Mouse (Mus musculus): ENCODE data around the gene Slain1. TPM values are rescaled to one million over a fixed set of nuclear protein-coding genes. Genes with fewer than 3 reads are reported as not detected.

Slain1 gene
- polyA plus RNA-seq, 1 experiment from 2014 or later = 0.28 TPM

GRCm38 (mm10) chr14:103720637-103721355 is 70.8 kb downstream of the Slain1 start:
- Histone ChIP-seq H3K4me2 (ENCODE audit: low read depth, low read length) (no peak overlapping the region), H3K27me3 (ENCODE audit: insufficient read depth, low read length) (no peaks in the 10 kb centered on the region), H3K9me3 (ENCODE audit: low read length) (no peaks in the 10 kb centered on the region), H3K36me3 (replicated peaks; ENCODE audit: insufficient read depth, low read length) (no peaks in the 10 kb centered on the region), H3K4me1 (ENCODE audit: insufficient read depth) (peaks cover 4% of the 10 kb centered on the region; the same call in 1 of the 2 replicates), H3K27ac (ENCODE audit: low read depth) (no peak overlapping the region), H3K9ac (replicated peaks) (no peak overlapping the region), H3K4me3 (ENCODE audit: low read depth, low read length) (no peak overlapping the region)
- WGBS (ENCODE audit: insufficient replicate concordance) = 46% methylated on average over 13 of the region's 13 CpGs
- peak; percentile 76 for DNase-seq
- ATAC-seq = no peak
- TF ChIP-seq EP300 (IDR thresholded peaks at IDR 0.05; ENCODE audit: low read depth) (no peak), CTCF (IDR thresholded peaks at IDR 0.05; ENCODE audit: low read depth) (peak; percentile 59)

GRCm38 (mm10) chr14:103723314-103723713 is 73.3 kb downstream of the Slain1 start:
- Histone ChIP-seq H3K4me1 (ENCODE audit: insufficient read depth) (peaks cover 4% of the 10 kb centered on the region; the same call in 1 of the 2 replicates), H3K4me2 (ENCODE audit: low read depth, low read length) (no peak overlapping the region), H3K4me3 (ENCODE audit: low read depth, low read length) (no peak overlapping the region), H3K9me3 (ENCODE audit: low read length) (no peaks in the 10 kb centered on the region), H3K36me3 (replicated peaks; ENCODE audit: insufficient read depth, low read length) (no peaks in the 10 kb centered on the region), H3K27ac (ENCODE audit: low read depth) (no peak overlapping the region), H3K27me3 (ENCODE audit: insufficient read depth, low read length) (no peaks in the 10 kb centered on the region), H3K9ac (replicated peaks) (no peak overlapping the region)
- no peak for TF ChIP-seq EP300 (IDR thresholded peaks at IDR 0.05; ENCODE audit: low read depth)
- no peak for TF ChIP-seq CTCF (IDR thresholded peaks at IDR 0.05; ENCODE audit: low read depth)
- DNase-seq = no peak
- no peak for ATAC-seq
- 80% methylated on average over 9 of the region's 9 CpGs for WGBS (ENCODE audit: insufficient replicate concordance)

- no peak overlapping the region for H3K4me3 ChIP-seq (ENCODE audit: low read depth, low read length)
- no peaks in the 10 kb centered on the region for H3K36me3 ChIP-seq (replicated peaks; ENCODE audit: insufficient read depth, low read length)
- no peak overlapping the region for H3K4me2 ChIP-seq (ENCODE audit: low read depth, low read length)
- no peak overlapping the region for H3K27ac ChIP-seq (ENCODE audit: low read depth)
- no peaks in the 10 kb centered on the region for H3K9me3 ChIP-seq (ENCODE audit: low read length)
- no peak for ATAC-seq
- H3K9ac ChIP-seq (replicated peaks) = no peak overlapping the region
- 36% methylated on average over 4 of the region's 4 CpGs for WGBS (ENCODE audit: insufficient replicate concordance)
- H3K4me1 ChIP-seq (ENCODE audit: insufficient read depth) = peaks cover 4% of the 10 kb centered on the region; the same call in 1 of the 2 replicates
- TF ChIP-seq EP300 (IDR thresholded peaks at IDR 0.05; ENCODE audit: low read depth) (no peak), CTCF (IDR thresholded peaks at IDR 0.05; ENCODE audit: low read depth) (no peak)
- H3K27me3 ChIP-seq (ENCODE audit: insufficient read depth, low read length) = no peaks in the 10 kb centered on the region
- DNase-seq = no peak
These were observed 73.8 kb downstream of the Slain1 start for GRCm38 (mm10) chr14:103723841-103724240.

DNA sequence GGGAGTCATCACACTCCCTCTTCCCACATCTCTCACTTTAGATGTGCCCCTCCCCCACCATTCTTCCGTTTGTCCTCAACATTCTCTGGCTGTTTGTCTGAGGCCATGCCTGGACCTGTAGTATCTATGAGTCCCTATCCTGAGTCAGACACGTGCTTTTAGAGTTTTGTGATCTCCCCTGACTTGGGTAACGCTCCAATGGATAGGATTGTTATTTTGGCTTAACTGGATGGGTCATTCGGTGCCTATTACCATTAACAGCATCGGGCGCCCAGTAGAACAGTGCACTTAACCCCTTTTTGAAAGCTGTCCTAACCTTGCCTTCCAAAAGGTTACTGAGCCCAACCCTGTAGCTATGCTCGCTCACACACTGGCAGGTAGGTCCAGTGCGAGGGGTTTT is 78.5 kb downstream of the Slain1 start:
- no peak overlapping the region for H3K27ac ChIP-seq (ENCODE audit: low read depth)
- ATAC-seq (no peak), DNase-seq (no peak)
- no peaks in the 10 kb centered on the region for H3K27me3 ChIP-seq (ENCODE audit: insufficient read depth, low read length)
- H3K9ac ChIP-seq (replicated peaks) = no peak overlapping the region
- H3K4me3 ChIP-seq (ENCODE audit: low read depth, low read length) = no peak overlapping the region
- no peaks in the 10 kb centered on the region for H3K9me3 ChIP-seq (ENCODE audit: low read length)
- TF ChIP-seq CTCF (IDR thresholded peaks at IDR 0.05; ENCODE audit: low read depth) = no peak
- no peak for TF ChIP-seq EP300 (IDR thresholded peaks at IDR 0.05; ENCODE audit: low read depth)
- WGBS (ENCODE audit: insufficient replicate concordance) = 82% methylated on average over 8 of the region's 8 CpGs
- H3K4me1 ChIP-seq (ENCODE audit: insufficient read depth) = no peaks in the 10 kb centered on the region
- no peak overlapping the region for H3K4me2 ChIP-seq (ENCODE audit: low read depth, low read length)
- no peaks in the 10 kb centered on the region for H3K36me3 ChIP-seq (replicated peaks; ENCODE audit: insufficient read depth, low read length)

- 73% methylated on average over 23 of the region's 23 CpGs for WGBS (ENCODE audit: insufficient replicate concordance)
- no peak for ATAC-seq
These were observed 79.1 kb downstream of the Slain1 start for GRCm38 (mm10) chr14:103728951-103729725.

DNA sequence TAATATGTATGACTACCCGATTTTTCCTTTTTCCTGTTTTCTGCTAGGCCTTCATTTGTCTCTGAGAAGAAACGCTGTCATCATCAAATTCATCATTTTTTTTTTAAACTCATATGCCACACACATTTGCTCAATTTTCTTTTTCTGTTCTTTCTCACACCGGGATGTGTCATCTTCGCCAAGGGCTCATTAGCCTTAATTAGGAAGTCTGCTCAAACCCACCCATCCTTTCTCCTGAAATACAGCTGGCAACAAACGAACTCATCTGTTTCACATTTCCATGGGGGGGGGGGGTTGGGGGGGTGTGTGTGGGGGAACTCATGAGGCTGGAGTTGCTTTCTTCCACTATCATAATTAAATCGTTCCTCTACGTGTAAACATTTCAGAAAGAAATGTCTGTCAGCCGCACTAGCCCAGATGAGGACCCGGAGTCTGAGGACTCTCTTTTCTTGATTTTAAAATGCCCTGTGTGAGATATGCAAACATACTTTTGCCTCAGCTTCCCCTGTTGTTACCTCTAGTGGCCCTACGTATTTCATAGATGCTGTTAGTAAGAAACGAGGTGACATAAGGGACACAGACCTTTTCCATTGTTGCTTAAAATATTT is 79.8 kb downstream of the Slain1 start:
- no peak overlapping the region for H3K4me3 ChIP-seq (ENCODE audit: low read depth, low read length)
- 70% methylated on average over 11 of the region's 11 CpGs for WGBS (ENCODE audit: insufficient replicate concordance)
- no peaks in the 10 kb centered on the region for H3K36me3 ChIP-seq (replicated peaks; ENCODE audit: insufficient read depth, low read length)
- H3K27me3 ChIP-seq (ENCODE audit: insufficient read depth, low read length) = no peaks in the 10 kb centered on the region
- no peak overlapping the region for H3K27ac ChIP-seq (ENCODE audit: low read depth)
- no peak overlapping the region for H3K4me2 ChIP-seq (ENCODE audit: low read depth, low read length)
- ATAC-seq (no peak), DNase-seq (no peak)
- TF ChIP-seq EP300 (IDR thresholded peaks at IDR 0.05; ENCODE audit: low read depth) = no peak
- no peak for TF ChIP-seq CTCF (IDR thresholded peaks at IDR 0.05; ENCODE audit: low read depth)
- H3K9me3 ChIP-seq (ENCODE audit: low read length) = no peaks in the 10 kb centered on the region
- no peaks in the 10 kb centered on the region for H3K4me1 ChIP-seq (ENCODE audit: insufficient read depth)
- H3K9ac ChIP-seq (replicated peaks) = no peak overlapping the region

More at GRCm38 (mm10) chr14:103728951-103729725, 79.1 kb downstream of the Slain1 start:
- Histone ChIP-seq H3K4me1 (ENCODE audit: insufficient read depth) (no peaks in the 10 kb centered on the region), H3K4me3 (ENCODE audit: low read depth, low read length) (no peak overlapping the region), H3K27ac (ENCODE audit: low read depth) (no peak overlapping the region), H3K9ac (replicated peaks) (no peak overlapping the region), H3K36me3 (replicated peaks; ENCODE audit: insufficient read depth, low read length) (no peaks in the 10 kb centered on the region), H3K27me3 (ENCODE audit: insufficient read depth, low read length) (no peaks in the 10 kb centered on the region), H3K9me3 (ENCODE audit: low read length) (no peaks in the 10 kb centered on the region), H3K4me2 (ENCODE audit: low read depth, low read length) (no peak overlapping the region)
- TF ChIP-seq EP300 (IDR thresholded peaks at IDR 0.05; ENCODE audit: low read depth) (no peak), CTCF (IDR thresholded peaks at IDR 0.05; ENCODE audit: low read depth) (no peak)
- no peak for DNase-seq
